Mouse (Mus musculus) left cerebral cortex, adult 11 months (tissue): ENCODE results near the gene Ccdc24.

Experiments
- DNase-seq: peaks from one replicate; pipeline ENCODE4 v3.0.0; 2022; ENCODE audit warnings: low spot score

The Ccdc24 gene

GRCm38 (mm10) chr4:117829260-117830123 is 42.9 kb downstream of the Ccdc24 start:
- DNase-seq, result peak; percentile 49

- DNase-seq, result no peak
Measured at GRCm38 (mm10) chr4:117828572-117829145, 43.7 kb downstream of the Ccdc24 start.

GRCm38 (mm10) chr4:117818032-117818431 is 54.3 kb downstream of the Ccdc24 start:
- DNase-seq, result no peak

GRCm38 (mm10) chr4:117816776-117817175 is 55.6 kb downstream of the Ccdc24 start:
- no peak for DNase-seq
